Mouse (Mus musculus): ENCODE measurements around the gene Lyrm9. TPM values are rescaled to one million over a fixed set of nuclear protein-coding genes. Genes with fewer than 3 reads are reported as not detected.
A peak's percentile ranks its signal among the peaks of the same experiment; 100 is the strongest.

Lyrm9 gene
- polyA plus RNA-seq, 1 experiment = 12.3 TPM

- no peaks in the 10 kb centered on the region for H3K9me3 ChIP-seq (ENCODE audit: control insufficient read depth, low read length)
- H3K27me3 ChIP-seq (ENCODE audit: control insufficient read depth) = no peaks in the 10 kb centered on the region; the same call in 1 of the 2 replicates
- peaks cover 11% of the 10 kb centered on the region for H3K4me1 ChIP-seq (ENCODE audit: control insufficient read depth)
- no peaks in the 10 kb centered on the region for H3K36me3 ChIP-seq (ENCODE audit: control insufficient read depth)
- TF ChIP-seq GATA1 (IDR thresholded peaks at IDR 0.05; ENCODE audit: low read length) (no peak), TAL1 (IDR thresholded peaks at IDR 0.05; ENCODE audit: low read length) (no peak)
- no peak overlapping the region for H3K4me3 ChIP-seq (replicated peaks)
These were observed 18.9 kb upstream of the Lyrm9 start for GRCm38 (mm10) chr11:78807341-78808108.

DNA sequence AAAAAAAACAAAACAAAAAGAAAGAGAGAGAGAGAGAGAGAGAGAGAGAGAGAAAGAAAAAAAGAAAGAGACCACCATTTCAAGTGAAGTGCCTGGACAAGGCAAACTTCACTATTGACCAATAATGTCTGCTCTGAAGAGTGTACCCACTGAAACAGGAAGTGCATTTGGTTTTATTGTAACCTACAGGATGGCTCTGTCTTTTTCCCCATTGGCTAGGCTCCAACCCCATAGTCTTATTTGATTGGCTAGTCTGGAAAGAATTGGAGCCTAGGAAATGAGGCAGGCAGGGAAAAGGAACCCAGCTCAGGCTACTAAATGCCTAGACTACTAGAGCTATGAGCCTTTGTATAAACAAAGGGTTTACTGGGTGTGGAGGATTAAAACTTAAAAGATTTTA lies 17.0 kb upstream of the Lyrm9 start:
- Histone ChIP-seq H3K36me3 (ENCODE audit: control insufficient read depth) (no peaks in the 10 kb centered on the region), H3K27me3 (ENCODE audit: control insufficient read depth) (no peaks in the 10 kb centered on the region; the same call in 1 of the 2 replicates), H3K4me3 (replicated peaks) (no peak overlapping the region), H3K4me1 (ENCODE audit: control insufficient read depth) (no peaks in the 10 kb centered on the region), H3K9me3 (ENCODE audit: control insufficient read depth, low read length) (no peaks in the 10 kb centered on the region)
- no peak for TF ChIP-seq TAL1 (IDR thresholded peaks at IDR 0.05; ENCODE audit: low read length)

GRCm38 (mm10) chr11:78814461-78814941 lies 11.9 kb upstream of the Lyrm9 start:
- H3K36me3 ChIP-seq (ENCODE audit: control insufficient read depth) = no peaks in the 10 kb centered on the region
- no peak for TF ChIP-seq GATA1 (IDR thresholded peaks at IDR 0.05; ENCODE audit: low read length)
- TF ChIP-seq TAL1 (IDR thresholded peaks at IDR 0.05; ENCODE audit: low read length) = no peak
- no peaks in the 10 kb centered on the region; the same call in 1 of the 2 replicates for H3K27me3 ChIP-seq (ENCODE audit: control insufficient read depth)
- H3K9me3 ChIP-seq (ENCODE audit: control insufficient read depth, low read length) = no peaks in the 10 kb centered on the region
- H3K4me3 ChIP-seq (replicated peaks) = no peak overlapping the region
- no peaks in the 10 kb centered on the region for H3K4me1 ChIP-seq (ENCODE audit: control insufficient read depth)

GRCm38 (mm10) chr11:78815986-78816792 lies 10.2 kb upstream of the Lyrm9 start:
- H3K4me1 ChIP-seq (ENCODE audit: control insufficient read depth) = no peaks in the 10 kb centered on the region
- H3K36me3 ChIP-seq (ENCODE audit: control insufficient read depth) = no peaks in the 10 kb centered on the region
- TF ChIP-seq TAL1 (IDR thresholded peaks at IDR 0.05; ENCODE audit: low read length) = no peak
- no peak for TF ChIP-seq GATA1 (IDR thresholded peaks at IDR 0.05; ENCODE audit: low read length)
- H3K4me3 ChIP-seq (replicated peaks) = no peak overlapping the region
- peaks cover under 1% of the 10 kb centered on the region for H3K27me3 ChIP-seq (ENCODE audit: control insufficient read depth)
- no peaks in the 10 kb centered on the region for H3K9me3 ChIP-seq (ENCODE audit: control insufficient read depth, low read length)

- no peak overlapping the region for H3K4me3 ChIP-seq (replicated peaks)
- no peaks in the 10 kb centered on the region for H3K36me3 ChIP-seq (ENCODE audit: control insufficient read depth)
- H3K27me3 ChIP-seq (ENCODE audit: control insufficient read depth) = peaks cover 6% of the 10 kb centered on the region
- no peak for TF ChIP-seq TAL1 (IDR thresholded peaks at IDR 0.05; ENCODE audit: low read length)
- no peak for TF ChIP-seq GATA1 (IDR thresholded peaks at IDR 0.05; ENCODE audit: low read length)
- H3K4me1 ChIP-seq (ENCODE audit: control insufficient read depth) = no peaks in the 10 kb centered on the region
- no peaks in the 10 kb centered on the region for H3K9me3 ChIP-seq (ENCODE audit: control insufficient read depth, low read length)
These were observed 8.9 kb upstream of the Lyrm9 start for GRCm38 (mm10) chr11:78817311-78818022.

GRCm38 (mm10) chr11:78820337-78821000 lies 5.9 kb upstream of the Lyrm9 start:
- no peak for TF ChIP-seq TAL1 (IDR thresholded peaks at IDR 0.05; ENCODE audit: low read length)
- no peak for TF ChIP-seq GATA1 (IDR thresholded peaks at IDR 0.05; ENCODE audit: low read length)
- Histone ChIP-seq H3K9me3 (ENCODE audit: control insufficient read depth, low read length) (no peaks in the 10 kb centered on the region), H3K4me3 (replicated peaks) (no peak overlapping the region), H3K4me1 (ENCODE audit: control insufficient read depth) (no peaks in the 10 kb centered on the region), H3K36me3 (ENCODE audit: control insufficient read depth) (no peaks in the 10 kb centered on the region), H3K27me3 (ENCODE audit: control insufficient read depth) (peaks cover 6% of the 10 kb centered on the region)

DNA sequence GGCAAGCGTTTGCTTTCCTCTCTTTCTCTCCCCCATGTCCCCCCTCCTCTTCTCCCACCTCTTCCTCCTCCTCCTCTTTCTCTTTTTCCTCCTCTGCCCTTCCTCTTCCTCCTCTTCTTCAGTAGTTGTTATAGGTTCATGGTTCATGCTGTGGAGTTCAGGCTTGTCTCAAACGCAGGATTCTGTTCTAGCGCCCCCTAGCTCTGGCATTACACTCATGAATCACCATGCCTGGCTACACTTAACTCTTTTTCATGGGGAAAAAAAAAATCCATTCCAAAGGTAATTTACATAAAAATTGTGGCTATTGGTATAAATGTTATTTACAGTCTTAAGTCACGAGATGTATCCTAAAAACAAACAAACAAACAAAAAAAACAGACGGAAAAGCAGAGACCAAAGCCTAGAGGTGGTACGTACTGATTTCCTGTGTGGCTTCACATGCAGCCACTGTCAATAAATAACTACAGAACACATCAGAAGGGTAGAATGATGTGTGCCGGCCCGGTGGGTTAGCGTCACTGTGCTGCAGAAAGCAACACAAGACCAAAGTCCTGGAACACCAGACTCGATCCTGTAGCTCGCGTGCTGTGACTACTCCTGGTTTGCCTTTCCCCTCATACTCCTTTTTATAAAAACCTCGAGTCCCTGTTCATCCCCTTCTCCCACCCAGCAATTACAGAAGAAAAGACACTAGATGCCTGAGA lies 3.4 kb upstream of the Lyrm9 start:
- H3K27me3 ChIP-seq (ENCODE audit: control insufficient read depth) = peaks cover 6% of the 10 kb centered on the region
- no peak for TF ChIP-seq TAL1 (IDR thresholded peaks at IDR 0.05; ENCODE audit: low read length)
- no peak for TF ChIP-seq GATA1 (IDR thresholded peaks at IDR 0.05; ENCODE audit: low read length)
- H3K9me3 ChIP-seq (ENCODE audit: control insufficient read depth, low read length) = no peaks in the 10 kb centered on the region
- no peaks in the 10 kb centered on the region for H3K36me3 ChIP-seq (ENCODE audit: control insufficient read depth)
- H3K4me1 ChIP-seq (ENCODE audit: control insufficient read depth) = peaks cover 19% of the 10 kb centered on the region
- H3K4me3 ChIP-seq (replicated peaks) = no peak overlapping the region

GRCm38 (mm10) chr11:78827546-78827945 lies 1.2 kb downstream of the Lyrm9 start:
- H3K9me3 ChIP-seq (ENCODE audit: control insufficient read depth, low read length) = no peaks in the 10 kb centered on the region
- H3K27me3 ChIP-seq (ENCODE audit: control insufficient read depth) = no peaks in the 10 kb centered on the region
- H3K4me3 ChIP-seq (replicated peaks) = peak overlapping the region; percentile 27
- no peak for TF ChIP-seq GATA1 (IDR thresholded peaks at IDR 0.05; ENCODE audit: low read length)
- no peak for TF ChIP-seq TAL1 (IDR thresholded peaks at IDR 0.05; ENCODE audit: low read length)
- no peaks in the 10 kb centered on the region for H3K36me3 ChIP-seq (ENCODE audit: control insufficient read depth)
- peaks cover 62% of the 10 kb centered on the region for H3K4me1 ChIP-seq (ENCODE audit: control insufficient read depth)
